Mouse (Mus musculus) right cerebral cortex, postnatal 25 days (tissue): ENCODE results near the gene Vmn2r88.
"Not testable (repeated sequence)": the region's sequence is repeated elsewhere in the genome, so short reads cannot be mapped to it uniquely, and the experiment has no call there.

Source experiments
- DNase-seq: peaks from one replicate; pipeline ENCODE4 v3.0.0; 2022

Gene Vmn2r88

GRCm38 (mm10) chr14:51410520-51410919, at the start of gene Vmn2r88:
Vmn2r88 (plus strand) TSS chr14:51410820.
- DNase-seq: no peak

- no peak for DNase-seq
Measured at GRCm38 (mm10) chr14:51361456-51361855, 49.2 kb upstream of the Vmn2r88 start, which contains the start of gene Gm7247. Gm7247 (plus strand) TSS chr14:51361756.

GRCm38 (mm10) chr14:51382805-51383204, 27.8 kb upstream of the Vmn2r88 start:
- no peak for DNase-seq

GRCm38 (mm10) chr14:51384351-51384750, 26.3 kb upstream of the Vmn2r88 start:
- DNase-seq: no peak

- DNase-seq: no peak
Measured at GRCm38 (mm10) chr14:51385741-51386140, 24.9 kb upstream of the Vmn2r88 start.

GRCm38 (mm10) chr14:51387768-51388167, 22.9 kb upstream of the Vmn2r88 start:
- DNase-seq: no peak

GRCm38 (mm10) chr14:51388222-51388621, 22.4 kb upstream of the Vmn2r88 start:
- DNase-seq: no peak

- no peak for DNase-seq
Measured at GRCm38 (mm10) chr14:51423885-51424284, 13.3 kb downstream of the Vmn2r88 start.

GRCm38 (mm10) chr14:51430138-51430537, 19.5 kb downstream of the Vmn2r88 start:
- DNase-seq: not testable (repeated sequence)

GRCm38 (mm10) chr14:51434546-51434945, 23.9 kb downstream of the Vmn2r88 start:
- DNase-seq: no peak

GRCm38 (mm10) chr14:51435020-51435419, 24.4 kb downstream of the Vmn2r88 start:
- no peak for DNase-seq

GRCm38 (mm10) chr14:51438955-51439354, 28.3 kb downstream of the Vmn2r88 start:
- DNase-seq: no peak

GRCm38 (mm10) chr14:51451557-51451956, 40.9 kb downstream of the Vmn2r88 start, which contains the start of gene Vmn2r89:
Vmn2r89 (plus strand) TSS chr14:51451857.
- DNase-seq: not testable (repeated sequence)
